Mouse (Mus musculus): ENCODE data around the gene Rin1.

DNA sequence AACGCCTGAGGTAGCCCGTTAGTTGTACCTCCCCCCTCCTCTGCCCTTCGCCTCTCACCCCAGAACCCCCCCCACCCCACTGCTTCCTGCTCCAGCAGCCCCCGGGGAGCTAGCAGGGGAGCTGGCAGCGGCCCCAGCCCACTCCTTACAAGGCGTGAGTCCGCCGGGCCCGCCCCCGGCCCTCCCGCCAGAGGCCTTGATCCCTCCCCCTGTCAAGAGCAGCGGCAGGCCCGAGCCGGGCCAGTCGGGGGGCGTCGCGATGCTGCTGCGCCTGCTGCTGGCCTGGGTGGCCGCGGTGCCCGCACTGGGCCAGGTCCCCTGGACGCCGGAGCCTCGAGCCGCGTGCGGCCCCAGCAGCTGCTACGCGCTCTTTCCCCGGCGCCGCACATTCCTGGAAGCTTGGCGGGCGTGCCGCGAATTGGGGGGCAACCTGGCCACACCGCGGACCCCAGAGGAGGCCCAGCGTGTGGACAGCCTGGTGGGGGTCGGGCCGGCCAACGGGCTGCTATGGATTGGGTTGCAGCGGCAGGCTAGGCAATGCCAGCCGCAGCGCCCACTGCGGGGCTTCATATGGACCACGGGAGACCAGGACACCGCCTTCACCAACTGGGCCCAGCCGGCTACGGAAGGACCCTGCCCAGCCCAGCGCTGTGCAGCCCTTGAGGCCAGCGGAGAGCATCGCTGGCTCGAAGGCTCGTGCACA is 17.7 kb downstream of the Rin1 start, which contains the start of gene Cd248:
- TF ChIP-seq TAL1 (IDR thresholded peaks at IDR 0.05; ENCODE audit: low read length) (no peak), GATA1 (IDR thresholded peaks at IDR 0.05; ENCODE audit: low read length) (no peak)
